Mouse (Mus musculus) lung, adult 2 months (tissue): ENCODE results near the gene Gpr132.

Experiments
- CTCF ChIP-seq: fragments of 200-500 bp; IDR thresholded peaks from 2 replicates; pipeline ENCODE4 v1.5.1; 2011; ENCODE audit warnings: mild to moderate bottlenecking, low read length, control low read depth; ENCODE audit not compliant: insufficient read depth
- POLR2A ChIP-seq: fragments of 200-500 bp; IDR thresholded peaks from 2 replicates; pipeline ENCODE4 v1.6.1; 2011; ENCODE audit warnings: low read depth, mild to moderate bottlenecking, control low read depth, low read length, borderline replicate concordance; ENCODE audit errors: extremely low read depth

GRCm38 (mm10) chr12:112881301-112881815, 13.3 kb upstream of the Gpr132 start:
- TF ChIP-seq CTCF (no peak), POLR2A (no peak)
